In the genomic region with DNA sequence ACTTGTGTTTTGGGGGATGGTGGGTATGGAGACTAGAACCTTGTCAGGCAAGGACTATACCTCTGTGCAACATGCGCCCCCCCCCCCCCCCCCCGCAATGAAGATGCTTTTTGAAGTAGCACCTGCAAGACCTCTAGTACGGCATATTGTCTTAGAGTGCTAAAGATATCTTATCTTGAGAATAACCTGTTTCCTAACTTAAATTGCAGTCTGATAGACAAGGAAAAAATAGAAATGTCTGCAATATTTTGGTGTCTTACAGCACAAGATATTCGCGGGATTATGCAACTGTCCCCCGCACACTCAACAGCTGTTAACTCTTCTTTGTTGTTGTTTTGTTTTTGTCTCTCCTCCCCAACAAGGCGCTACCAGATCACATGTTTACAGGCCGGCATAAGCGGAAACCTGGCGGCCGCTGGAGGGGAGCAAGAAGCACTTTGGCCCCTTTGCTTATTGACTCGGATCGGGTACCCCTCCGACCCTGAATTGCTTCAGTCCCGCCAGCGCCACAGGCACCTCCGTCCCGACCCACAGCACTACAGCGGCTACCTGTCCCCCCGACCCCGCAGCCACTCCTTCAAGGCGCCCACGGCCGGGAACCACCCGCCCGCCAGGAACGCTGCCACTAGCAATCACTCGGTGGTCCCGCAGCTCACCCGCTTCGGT, we compare ENCODE assay signal across 8 mouse cellular contexts. TPM values are rescaled to one million over a fixed set of nuclear protein-coding genes. Genes with fewer than 3 reads are reported as not detected.
DNase-seq lines count a peak whose midpoint lies in the region; ATAC-seq and TF ChIP-seq lines count a peak whose summit lies in the region.

No protein-coding gene starts in this region.

- dilution Hi-C loops in CH12.LX (cut with MboI; ENCODE audit: extremely low pct_ligation_motif_present, extremely low pct_unique_long_range_greater_than_20kb, low sequenced_read_pairs) = no loop called here

- no peak for TF ChIP-seq EP300 in CH12.LX (IDR thresholded peaks at IDR 0.05; ENCODE audit: low read length)
- no peak for TF ChIP-seq EP300 in liver, postnatal 0 days (IDR thresholded peaks at IDR 0.05; ENCODE audit: low read depth)

- DNase-seq in gastrocnemius, adult 18-20 months (ENCODE audit: low spot score) = peak; percentile 20
- no peak for DNase-seq in gastrocnemius, postnatal 10 days
- DNase-seq in CH12.LX (ENCODE audit: extremely low read depth) = peak; percentile 45
- DNase-seq in embryonic facial prominence, embryonic 10.5 days (ENCODE audit: low spot score) = no peak
- no peak for DNase-seq in liver, postnatal 0 days
- no peak for DNase-seq in frontal cortex, postnatal 14 days (ENCODE audit: low spot score in 2 of 2)

- H3K4me2 ChIP-seq in CH12.LX (ENCODE audit: insufficient read depth, low read depth, poor library complexity, severe bottlenecking) = peak overlapping the region; percentile 73
- peak overlapping the region; percentile 58 for H3K4me2 ChIP-seq in hindbrain, embryonic 15.5 days
- peak overlapping the region; percentile 84 for H3K4me2 ChIP-seq in liver, postnatal 0 days (ENCODE audit: low read depth, low read length)
- H3K4me2 ChIP-seq in neural tube, embryonic 13.5 days = peak overlapping the region; percentile 61

- H3K27ac ChIP-seq in CH12.LX (ENCODE audit: insufficient read depth, low read depth) = peak overlapping the region; percentile 44; the same call in 1 of the 2 replicates
- H3K27ac ChIP-seq in embryonic facial prominence, embryonic 10.5 days (replicated peaks) = peak overlapping the region; percentile 91
- H3K27ac ChIP-seq in hindbrain, embryonic 15.5 days (replicated peaks) = peak overlapping the region; percentile 77
- H3K27ac ChIP-seq in liver, postnatal 0 days (ENCODE audit: low read depth) = peak overlapping the region; percentile 45
- peak overlapping the region; percentile 78 for H3K27ac ChIP-seq in neural tube, embryonic 13.5 days (replicated peaks)

- H3K36me3 ChIP-seq in CH12.LX (replicated peaks in 1 of 2; ENCODE audit: control insufficient read depth in 1 of 2, insufficient read depth in 1 of 2, low read length in 1 of 2) = peaks cover 3 to 31% of the 10 kb centered on the region in 2 experiments
- H3K36me3 ChIP-seq in embryonic facial prominence, embryonic 10.5 days (replicated peaks) = peaks cover 15% of the 10 kb centered on the region
- H3K36me3 ChIP-seq in hindbrain, embryonic 15.5 days = peaks cover 4% of the 10 kb centered on the region; the same call in 1 of the 2 replicates
- no peaks in the 10 kb centered on the region for H3K36me3 ChIP-seq in liver, postnatal 0 days (replicated peaks; ENCODE audit: insufficient read depth, low read length)
- H3K36me3 ChIP-seq in neural tube, embryonic 13.5 days = peaks cover 11% of the 10 kb centered on the region

- H3K27me3 ChIP-seq in CH12.LX (replicated peaks) = no peaks in the 10 kb centered on the region
- H3K27me3 ChIP-seq in embryonic facial prominence, embryonic 10.5 days (replicated peaks; ENCODE audit: low read depth, poor library complexity, severe bottlenecking) = no peaks in the 10 kb centered on the region
- no peaks in the 10 kb centered on the region for H3K27me3 ChIP-seq in hindbrain, embryonic 15.5 days
- no peaks in the 10 kb centered on the region for H3K27me3 ChIP-seq in liver, postnatal 0 days (ENCODE audit: insufficient read depth, low read length)
- H3K27me3 ChIP-seq in neural tube, embryonic 13.5 days = no peaks in the 10 kb centered on the region

- no peak for TF ChIP-seq RAD21 in CH12.LX (IDR thresholded peaks at IDR 0.05; ENCODE audit: low read depth, low read length)

- peak; percentile 77 for ATAC-seq in hindbrain, embryonic 15.5 days (ENCODE audit: low FRiP score, low read depth)
- ATAC-seq in liver, postnatal 0 days = peak; percentile 38
- ATAC-seq in neural tube, embryonic 13.5 days (ENCODE audit: low read depth) = peak; percentile 76

- peak overlapping the region; percentile 75 to 90 (median 80) for H3K4me3 ChIP-seq in CH12.LX (replicated peaks in 1 of 3; ENCODE audit: low read depth in 2 of 3, low read length in 2 of 3, poor library complexity in 1 of 3)
- peak overlapping the region; percentile 86 for H3K4me3 ChIP-seq in embryonic facial prominence, embryonic 10.5 days
- peak overlapping the region; percentile 71 for H3K4me3 ChIP-seq in hindbrain, embryonic 15.5 days
- peak overlapping the region; percentile 68 for H3K4me3 ChIP-seq in liver, postnatal 0 days (ENCODE audit: low read depth, low read length)
- H3K4me3 ChIP-seq in neural tube, embryonic 13.5 days = peak overlapping the region; percentile 63

- H3K79me2 ChIP-seq in CH12.LX (replicated peaks; ENCODE audit: control insufficient read depth, extremely low read depth, insufficient read depth, poor library complexity, severe bottlenecking) = peaks cover 6% of the 10 kb centered on the region; the same call in 1 of the 2 replicates

- H3K9ac ChIP-seq in CH12.LX (ENCODE audit: insufficient read depth, low read depth) = peak overlapping the region; percentile 87
- peak overlapping the region; percentile 75 for H3K9ac ChIP-seq in hindbrain, embryonic 15.5 days
- peak overlapping the region; percentile 73 for H3K9ac ChIP-seq in liver, postnatal 0 days (replicated peaks)
- H3K9ac ChIP-seq in neural tube, embryonic 13.5 days = peak overlapping the region; percentile 79

- no peak for TF ChIP-seq CTCF in CH12.LX (conservative IDR thresholded peaks at IDR 0.05 in 1 of 2, IDR thresholded peaks at IDR 0.05 in 1 of 2; ENCODE audit: low read depth in 2 of 2, low read length in 2 of 2)
- no peak for TF ChIP-seq CTCF in liver, postnatal 0 days (IDR thresholded peaks at IDR 0.05; ENCODE audit: low read depth)

- H3K4me1 ChIP-seq in CH12.LX (ENCODE audit: control insufficient read depth in 1 of 2, insufficient read depth in 2 of 2) = peaks cover 8 to 29% of the 10 kb centered on the region in 2 experiments; a peak in 3 of 4 replicates
- H3K4me1 ChIP-seq in embryonic facial prominence, embryonic 10.5 days = peaks cover 12% of the 10 kb centered on the region
- peaks cover 11% of the 10 kb centered on the region; the same call in 1 of the 2 replicates for H3K4me1 ChIP-seq in hindbrain, embryonic 15.5 days (replicated peaks)
- peaks cover 6% of the 10 kb centered on the region for H3K4me1 ChIP-seq in liver, postnatal 0 days (ENCODE audit: insufficient read depth)
- peaks cover 12% of the 10 kb centered on the region for H3K4me1 ChIP-seq in neural tube, embryonic 13.5 days (replicated peaks)

- in situ Hi-C loops in CH12.LX (cut with MboI; ENCODE audit: low pct_ligation_motif_present, low pct_unique_long_range_greater_than_20kb, low sequenced_read_pairs) = no loop called here

- no peak for TF ChIP-seq POLR2A in CH12.LX (IDR thresholded peaks at IDR 0.05; ENCODE audit: low read depth, low read length)

- 1% methylated on average over 31 of the region's 31 CpGs for WGBS in embryonic facial prominence, embryonic 10.5 days
- 3% methylated on average over 31 of the region's 31 CpGs for WGBS in hindbrain, embryonic 15.5 days
- WGBS in liver, postnatal 0 days (ENCODE audit: insufficient replicate concordance) = under 1% methylated on average over 31 of the region's 31 CpGs
- WGBS in neural tube, embryonic 13.5 days = 1% methylated on average over 31 of the region's 31 CpGs

- no peaks in the 10 kb centered on the region for H3K9me3 ChIP-seq in CH12.LX (replicated peaks; ENCODE audit: low read length)
- H3K9me3 ChIP-seq in embryonic facial prominence, embryonic 10.5 days = no peaks in the 10 kb centered on the region
- H3K9me3 ChIP-seq in hindbrain, embryonic 15.5 days = no peaks in the 10 kb centered on the region
- H3K9me3 ChIP-seq in liver, postnatal 0 days (ENCODE audit: low read length) = no peaks in the 10 kb centered on the region
- no peaks in the 10 kb centered on the region for H3K9me3 ChIP-seq in neural tube, embryonic 13.5 days

TF ChIP-seq in CH12.LX, 34 proteins besides CTCF, POLR2A, EP300 and RAD21:
- TF ChIP-seq ETS1 (conservative IDR thresholded peaks at IDR 0.05; ENCODE audit: low read depth, low read length) (no peak), SIN3A (IDR thresholded peaks at IDR 0.05; ENCODE audit: low read length) (peak; percentile 31; the same call in 1 of the 2 replicates), MEF2A (IDR thresholded peaks at IDR 0.05; ENCODE audit: borderline replicate concordance, low read depth, low read length) (no peak), MXI1 (IDR thresholded peaks at IDR 0.05; ENCODE audit: low read depth, low read length) (0 out of 2 replicates have a peak, but pooled peaks have one; percentile 21)
TF ChIP-seq in CH12.LX: peak in this region for 2.

RNA-seq across cellular contexts. Expression of a gene that starts 0.5 kb away (rescaled TPM):
- 1 to 10 TPM; 2.8 to 3.2 TPM for total RNA-seq in gastrocnemius, adult 18-20 months (2021)
- total RNA-seq in gastrocnemius, postnatal 10 days (2021) = 1 to 10 TPM; 4.1 to 5.7 TPM
- total RNA-seq in CH12.LX (2012; rRNA removed) = 6.7 and 7.6 TPM in 2 replicates
- 4.9 and 5.7 TPM in 2 replicates for total RNA-seq in CH12.LX (2014; rRNA removed)
- polyA plus RNA-seq in CH12.LX (2012; ENCODE audit: insufficient read length, low read depth) = 7.0 and 7.6 TPM in 2 replicates
- 9.5 and 11.2 TPM in 2 replicates for polyA plus RNA-seq in embryonic facial prominence, embryonic 10.5 days (2016; fragmentation: Nextera tagmentation; extraction: Ambion mirVana)
- polyA plus RNA-seq in hindbrain, embryonic 15.5 days (2015; fragmentation: Nextera tagmentation; extraction: Ambion mirVana) = 15.4 and 16.2 TPM in 2 replicates
- polyA plus RNA-seq in liver, postnatal 0 days (2015; fragmentation: Nextera tagmentation; extraction: Ambion mirVana) = 5.2 and 6.2 TPM in 2 replicates
- 15.6 and 19.8 TPM in 2 replicates for polyA plus RNA-seq in neural tube, embryonic 13.5 days (2015; fragmentation: Nextera tagmentation; extraction: Ambion mirVana)

RNA-seq across cellular contexts. Expression of a gene that starts 28.0 kb away (rescaled TPM):
- total RNA-seq in gastrocnemius, adult 18-20 months (2021) = under 1 TPM; 0.27 to 0.74 TPM
- 10 to 100 TPM in 1 of 2 experiments, 1 to 10 TPM in 1; 8.6 to 14.8 TPM for total RNA-seq in gastrocnemius, postnatal 10 days (2021)
- total RNA-seq in CH12.LX (2012; rRNA removed) (0.13 and 0.21 TPM in 2 replicates), CH12.LX (2014; rRNA removed) (0.52 and 0.62 TPM in 2 replicates)
- polyA plus RNA-seq in CH12.LX (2012; ENCODE audit: insufficient read length, low read depth) = 0.65 and 0.73 TPM in 2 replicates
- 4.0 and 4.4 TPM in 2 replicates for polyA plus RNA-seq in embryonic facial prominence, embryonic 10.5 days (2016; fragmentation: Nextera tagmentation; extraction: Ambion mirVana)
- 1.3 and 1.6 TPM in 2 replicates for polyA plus RNA-seq in hindbrain, embryonic 15.5 days (2015; fragmentation: Nextera tagmentation; extraction: Ambion mirVana)
- polyA plus RNA-seq in liver, postnatal 0 days (2015; fragmentation: Nextera tagmentation; extraction: Ambion mirVana) = 0.04 TPM in 2 replicates
- 1.4 and 2.4 TPM in 2 replicates for polyA plus RNA-seq in neural tube, embryonic 13.5 days (2015; fragmentation: Nextera tagmentation; extraction: Ambion mirVana)

Comparison
In these comparisons a context has a peak if more than half of its experiments do, and no peak if none do; other contexts are left out.
1. DNase-seq: peak in gastrocnemius, adult 18-20 months (single experiment) and CH12.LX (single experiment); none in gastrocnemius, postnatal 10 days (single experiment), embryonic facial prominence, embryonic 10.5 days (single experiment), liver, postnatal 0 days (single experiment) and frontal cortex, postnatal 14 days (0 of 2).
2. Peak in every context shown above with its lines, with median percentiles within 50 percentile points of each other: H3K27ac ChIP-seq, H3K4me2 ChIP-seq, H3K4me3 ChIP-seq, H3K9ac ChIP-seq and ATAC-seq.